Mouse (Mus musculus): ENCODE results near the gene Ppm1n. TPM values are rescaled to one million over a fixed set of nuclear protein-coding genes. Genes with fewer than 3 reads are reported as not detected.
"Not testable (repeated sequence)": the region's sequence is repeated elsewhere in the genome, so short reads cannot be mapped to it uniquely, and the experiment has no call there.

The Ppm1n gene
- polyA plus RNA-seq, 1 experiment from 2014 or later, result not detected

DNA sequence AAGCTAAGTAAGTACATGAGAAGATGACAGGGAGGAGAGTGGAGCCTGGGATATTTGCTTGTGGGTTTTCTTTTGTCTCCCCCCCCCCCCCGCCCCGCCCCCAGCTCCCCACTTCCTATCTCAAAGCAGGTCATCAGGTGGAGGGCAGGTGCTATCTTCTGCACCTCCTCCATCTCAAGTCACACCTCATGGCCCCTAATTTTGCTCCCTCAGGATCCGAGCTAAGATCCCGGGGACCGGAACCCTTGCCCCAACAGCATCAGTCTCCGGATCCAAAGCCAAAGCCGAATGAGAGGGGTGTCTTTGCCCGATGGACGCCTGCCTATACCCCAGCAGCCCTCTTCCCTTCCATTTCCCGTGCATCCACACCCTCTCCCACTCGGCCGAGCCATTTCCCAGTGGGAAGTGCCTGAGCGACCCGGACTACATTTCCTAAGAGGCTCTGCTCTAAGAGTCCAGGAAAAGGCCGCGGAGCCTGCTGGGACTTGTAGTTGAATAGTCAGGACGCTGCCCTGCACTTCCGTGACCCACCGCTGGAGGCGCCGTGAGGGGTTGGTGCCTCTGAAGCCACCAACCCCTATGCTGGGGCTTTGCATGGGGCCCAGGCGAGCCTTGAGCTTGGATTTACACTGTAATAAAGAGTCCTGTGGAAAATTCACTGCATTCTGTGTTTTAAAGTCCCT lies 15.8 kb upstream of the Ppm1n start:
- H3K9me3 ChIP-seq (ENCODE audit: control insufficient read depth, low read length), result no peaks in the 10 kb centered on the region
- peak; percentile 81 for ATAC-seq (ENCODE audit: low read depth)
- H3K27me3 ChIP-seq (ENCODE audit: control insufficient read depth, insufficient read depth, low read depth, low read length), result no peaks in the 10 kb centered on the region
- no peaks in the 10 kb centered on the region for H3K36me3 ChIP-seq (ENCODE audit: control insufficient read depth, insufficient read depth, low read length)
- H3K27ac ChIP-seq (ENCODE audit: low read length), result no peak overlapping the region
- peak overlapping the region; percentile 48 for H3K4me3 ChIP-seq (ENCODE audit: low read length)
- no peaks in the 10 kb centered on the region; the same call in 1 of the 2 replicates for H3K4me1 ChIP-seq (replicated peaks; ENCODE audit: control insufficient read depth, insufficient read depth, low read length)
- 14% methylated on average over 20 of the region's 22 CpGs for WGBS
- H3K9ac ChIP-seq (ENCODE audit: low read length), result peak overlapping the region; percentile 75
- H3K4me2 ChIP-seq (ENCODE audit: low read depth, low read length), result peak overlapping the region; percentile 75

DNA sequence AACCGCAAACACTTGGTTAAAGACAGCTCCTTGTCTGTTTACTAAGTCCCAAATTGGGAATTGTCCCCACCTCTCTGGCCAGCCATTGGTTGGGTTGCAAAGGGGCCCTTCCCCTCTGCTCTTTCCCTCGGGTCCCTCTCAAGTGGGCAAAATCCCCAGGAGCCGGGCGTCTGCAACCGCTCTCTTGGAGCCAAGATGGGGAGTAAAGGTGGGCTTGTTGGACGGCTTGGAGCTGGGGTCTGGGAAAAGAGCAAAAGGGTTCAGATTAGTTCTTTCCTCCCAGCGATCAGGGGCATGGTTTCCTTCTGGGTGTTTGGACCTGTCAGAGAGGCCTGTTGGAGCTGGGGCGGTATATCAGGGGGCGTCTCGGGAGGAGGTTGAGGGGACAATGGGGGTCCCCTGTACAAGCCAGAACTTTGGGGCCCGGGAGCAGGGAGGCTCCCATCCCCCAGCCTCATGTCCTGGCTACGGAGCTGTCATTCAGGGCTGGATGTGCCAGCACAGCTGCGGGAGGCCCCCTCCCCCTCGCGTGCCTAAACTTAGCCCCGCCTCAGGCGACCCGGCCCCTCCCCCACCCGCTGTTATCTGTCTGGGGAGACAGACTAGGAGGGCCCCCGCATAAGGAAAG lies 11.2 kb upstream of the Ppm1n start:
- H3K9me3 ChIP-seq (ENCODE audit: control insufficient read depth, low read length), result no peaks in the 10 kb centered on the region
- ATAC-seq (ENCODE audit: low read depth), result peak; percentile 72
- H3K9ac ChIP-seq (ENCODE audit: low read length), result peak overlapping the region; percentile 64
- peak overlapping the region; percentile 30; the same call in 1 of the 2 replicates for H3K27ac ChIP-seq (ENCODE audit: low read length)
- H3K4me3 ChIP-seq (ENCODE audit: low read length), result peak overlapping the region; percentile 52
- H3K4me1 ChIP-seq (replicated peaks; ENCODE audit: control insufficient read depth, insufficient read depth, low read length), result no peaks in the 10 kb centered on the region; the same call in 1 of the 2 replicates
- no peaks in the 10 kb centered on the region for H3K36me3 ChIP-seq (ENCODE audit: control insufficient read depth, insufficient read depth, low read length)
- H3K27me3 ChIP-seq (ENCODE audit: control insufficient read depth, insufficient read depth, low read depth, low read length), result no peaks in the 10 kb centered on the region
- WGBS, result under 1% methylated on average over 20 of the region's 20 CpGs
- H3K4me2 ChIP-seq (ENCODE audit: low read depth, low read length), result peak overlapping the region; percentile 61

DNA sequence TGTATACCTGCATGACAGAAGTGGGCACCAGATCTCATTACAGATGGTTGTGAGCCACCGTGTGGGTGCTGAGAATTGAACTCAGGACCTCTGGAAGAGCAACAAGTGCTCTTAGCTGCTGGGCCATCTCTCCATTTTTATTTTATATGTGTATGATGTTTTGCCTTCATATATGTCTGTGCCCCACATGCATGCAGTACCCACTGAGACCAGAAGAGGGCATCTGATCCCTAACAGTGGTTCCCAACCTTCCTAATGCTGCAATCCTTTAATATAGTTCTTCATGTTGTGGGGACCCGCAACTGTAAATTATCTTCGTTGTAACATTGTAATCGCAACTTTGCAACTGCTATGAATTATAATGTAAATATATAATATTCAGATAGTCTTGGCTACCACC lies 4.9 kb upstream of the Ppm1n start:
- Histone ChIP-seq H3K4me2 (ENCODE audit: low read depth, low read length) (no peak overlapping the region), H3K36me3 (ENCODE audit: control insufficient read depth, insufficient read depth, low read length) (no peaks in the 10 kb centered on the region), H3K27me3 (ENCODE audit: control insufficient read depth, insufficient read depth, low read depth, low read length) (peaks cover 23% of the 10 kb centered on the region), H3K9ac (ENCODE audit: low read length) (no peak overlapping the region), H3K4me1 (replicated peaks; ENCODE audit: control insufficient read depth, insufficient read depth, low read length) (peaks cover 7% of the 10 kb centered on the region), H3K27ac (ENCODE audit: low read length) (no peak overlapping the region), H3K9me3 (ENCODE audit: control insufficient read depth, low read length) (no peaks in the 10 kb centered on the region), H3K4me3 (ENCODE audit: low read length) (no peak overlapping the region)
- no peak for ATAC-seq (ENCODE audit: low read depth)
- WGBS, result 19% methylated on average over 4 of the region's 4 CpGs

DNA sequence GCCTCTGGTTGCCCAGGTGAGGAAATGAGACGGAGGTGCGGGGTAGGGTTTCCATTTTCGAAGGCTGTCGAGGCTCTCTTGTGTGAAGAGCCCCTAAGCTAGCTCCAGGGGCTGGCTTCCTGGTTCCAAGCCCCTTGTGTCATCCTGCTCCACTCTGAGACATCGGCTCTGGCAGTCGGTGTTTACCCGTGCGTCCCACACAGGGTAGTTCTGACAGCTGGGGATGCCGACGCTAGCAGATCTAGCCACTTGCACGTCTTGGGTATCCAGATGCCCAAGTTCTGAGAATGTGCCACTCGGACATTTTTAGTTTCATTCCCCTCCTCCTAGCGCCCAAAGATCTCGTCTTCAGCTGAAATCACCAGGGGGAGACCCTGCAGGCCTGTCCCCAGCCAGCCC lies 3.5 kb upstream of the Ppm1n start:
- H3K4me1 ChIP-seq (replicated peaks; ENCODE audit: control insufficient read depth, insufficient read depth, low read length), result peaks cover 13% of the 10 kb centered on the region
- H3K4me3 ChIP-seq (ENCODE audit: low read length), result peak overlapping the region; percentile 2; the same call in 1 of the 2 replicates
- no peak overlapping the region for H3K9ac ChIP-seq (ENCODE audit: low read length)
- ATAC-seq (ENCODE audit: low read depth), result no peak
- H3K9me3 ChIP-seq (ENCODE audit: control insufficient read depth, low read length), result no peaks in the 10 kb centered on the region
- H3K4me2 ChIP-seq (ENCODE audit: low read depth, low read length), result peak overlapping the region; percentile 99
- no peak overlapping the region for H3K27ac ChIP-seq (ENCODE audit: low read length)
- H3K36me3 ChIP-seq (ENCODE audit: control insufficient read depth, insufficient read depth, low read length), result no peaks in the 10 kb centered on the region
- WGBS, result 27% methylated on average over 14 of the region's 14 CpGs
- H3K27me3 ChIP-seq (ENCODE audit: control insufficient read depth, insufficient read depth, low read depth, low read length), result peaks cover 36% of the 10 kb centered on the region

DNA sequence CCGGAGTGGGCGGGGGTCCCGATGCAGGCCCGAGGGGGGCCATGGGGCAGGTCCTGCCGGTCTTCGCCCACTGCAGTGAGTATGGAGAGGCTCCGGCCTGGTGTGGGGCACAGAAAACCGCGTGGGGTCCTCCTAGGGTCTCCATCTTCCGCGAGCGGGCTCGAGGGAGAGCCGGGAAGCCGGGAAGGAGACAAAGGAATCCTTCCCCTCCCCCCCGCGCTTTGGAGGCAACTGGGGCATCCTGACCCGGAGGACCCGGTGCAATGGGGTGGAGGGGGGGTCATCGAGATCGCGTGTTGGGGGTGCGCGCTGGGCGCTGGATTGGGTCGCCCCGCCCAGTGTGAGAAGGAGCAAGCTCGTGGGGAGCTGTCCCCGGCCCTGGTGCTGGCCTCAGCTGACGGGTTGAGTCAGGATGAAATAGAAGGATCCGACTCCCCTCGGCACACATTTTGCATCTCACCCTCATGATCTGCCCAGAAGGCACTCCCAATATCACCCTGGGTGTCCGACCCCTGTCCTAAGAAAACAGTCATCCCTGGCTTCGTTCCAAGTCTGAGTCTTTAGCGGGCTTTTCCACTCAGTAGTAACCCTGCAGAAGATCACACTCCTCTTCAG lies 3.0 kb upstream of the Ppm1n start:
- peaks cover 41% of the 10 kb centered on the region for H3K27me3 ChIP-seq (ENCODE audit: control insufficient read depth, insufficient read depth, low read depth, low read length)
- H3K36me3 ChIP-seq (ENCODE audit: control insufficient read depth, insufficient read depth, low read length), result no peaks in the 10 kb centered on the region
- peak overlapping the region; percentile 43 for H3K9ac ChIP-seq (ENCODE audit: low read length)
- H3K4me3 ChIP-seq (ENCODE audit: low read length), result peak overlapping the region; percentile 61
- H3K27ac ChIP-seq (ENCODE audit: low read length), result no peak overlapping the region
- ATAC-seq (ENCODE audit: low read depth), result peak; percentile 71
- H3K9me3 ChIP-seq (ENCODE audit: control insufficient read depth, low read length), result no peaks in the 10 kb centered on the region
- peaks cover 13% of the 10 kb centered on the region for H3K4me1 ChIP-seq (replicated peaks; ENCODE audit: control insufficient read depth, insufficient read depth, low read length)
- peak overlapping the region; percentile 99 for H3K4me2 ChIP-seq (ENCODE audit: low read depth, low read length)
- 1% methylated on average over 32 of the region's 35 CpGs for WGBS

DNA sequence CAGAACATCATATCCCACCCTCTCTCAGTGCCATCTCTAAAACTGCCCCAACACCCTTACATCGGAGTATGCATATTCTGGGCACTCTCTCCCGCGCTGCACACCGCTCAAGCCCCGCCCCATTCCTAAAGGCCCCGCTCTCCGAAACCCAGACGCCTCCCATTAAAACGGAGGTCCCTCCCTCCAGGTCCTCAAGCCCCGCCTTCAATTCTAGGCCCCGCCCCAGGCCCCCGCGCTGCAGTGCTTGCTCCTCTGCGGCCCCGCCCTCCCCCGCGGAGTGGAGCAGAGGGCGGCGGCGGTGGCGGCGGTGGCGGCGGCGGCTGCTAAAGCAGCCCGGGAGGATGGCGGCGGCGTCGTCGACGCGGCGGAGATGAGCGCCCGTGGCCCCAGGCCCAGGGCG lies 2.5 kb upstream of the Ppm1n start, which contains the start of gene Rtn2:
TSS of gene Rtn2 (plus strand) at position 240 of the 400 bp plus-strand sequence.
- peaks cover 13% of the 10 kb centered on the region for H3K4me1 ChIP-seq (replicated peaks; ENCODE audit: control insufficient read depth, insufficient read depth, low read length)
- H3K4me3 ChIP-seq (ENCODE audit: low read length), result peak within 1 kb of the TSS; percentile 61
- no peaks in the 10 kb centered on the region for H3K36me3 ChIP-seq (ENCODE audit: control insufficient read depth, insufficient read depth, low read length)
- peak within 1 kb of the TSS; percentile 43 for H3K9ac ChIP-seq (ENCODE audit: low read length)
- H3K27me3 ChIP-seq (ENCODE audit: control insufficient read depth, insufficient read depth, low read depth, low read length), result peaks cover 46% of the 10 kb centered on the region
- under 1% methylated on average over 34 of the region's 37 CpGs for whole genome bisulfite sequencing
- H3K9me3 ChIP-seq (ENCODE audit: control insufficient read depth, low read length), result no peaks in the 10 kb centered on the region
- peak within 1 kb of the TSS; percentile 99 for H3K4me2 ChIP-seq (ENCODE audit: low read depth, low read length)
- ATAC-seq (ENCODE audit: low read depth), result peak; percentile 88
- H3K27ac ChIP-seq (ENCODE audit: low read length), result no peak within 1 kb of the TSS

DNA sequence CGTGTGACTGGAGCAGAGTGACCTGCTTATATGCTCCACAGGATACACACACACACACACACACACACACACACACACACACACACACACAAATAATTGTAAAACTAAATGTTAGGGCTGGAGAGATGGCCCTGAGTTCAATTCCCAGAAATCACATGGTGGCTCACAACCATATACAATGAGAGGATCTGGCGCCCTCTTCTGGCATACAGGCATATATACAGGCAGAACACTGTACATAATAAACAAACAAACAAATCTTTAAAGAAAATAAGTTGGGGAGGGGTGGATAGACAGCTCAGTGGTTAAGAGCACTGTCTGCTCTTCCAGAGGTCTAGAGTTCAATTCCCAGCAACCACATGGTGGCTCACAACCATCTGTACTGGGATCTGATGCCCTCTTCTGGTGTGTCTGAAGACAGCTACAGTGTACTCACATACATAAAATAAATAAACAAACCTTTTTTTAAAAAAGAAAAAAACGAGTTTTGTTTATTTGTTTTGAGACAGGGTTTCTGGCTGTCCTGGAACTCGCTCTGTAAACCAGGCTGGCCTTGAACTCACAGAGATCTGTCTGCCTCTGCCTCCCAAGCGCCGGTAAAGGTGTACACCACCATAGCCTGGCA lies 1.9 kb upstream of the Ppm1n start:
- not testable (repeated sequence) for H3K27ac ChIP-seq (ENCODE audit: low read length); ATAC-seq (ENCODE audit: low read depth); H3K9me3 ChIP-seq (ENCODE audit: control insufficient read depth, low read length); H3K9ac ChIP-seq (ENCODE audit: low read length); H3K36me3 ChIP-seq (ENCODE audit: control insufficient read depth, insufficient read depth, low read length)
- 30% methylated on average over 6 of the region's 6 CpGs for WGBS
- Histone ChIP-seq H3K27me3 (ENCODE audit: control insufficient read depth, insufficient read depth, low read depth, low read length) (peaks cover 48% of the 10 kb centered on the region), H3K4me1 (replicated peaks; ENCODE audit: control insufficient read depth, insufficient read depth, low read length) (peaks cover 13% of the 10 kb centered on the region), H3K4me2 (ENCODE audit: low read depth, low read length) (peak overlapping the region; percentile 99), H3K4me3 (ENCODE audit: low read length) (peak overlapping the region; percentile 61)

DNA sequence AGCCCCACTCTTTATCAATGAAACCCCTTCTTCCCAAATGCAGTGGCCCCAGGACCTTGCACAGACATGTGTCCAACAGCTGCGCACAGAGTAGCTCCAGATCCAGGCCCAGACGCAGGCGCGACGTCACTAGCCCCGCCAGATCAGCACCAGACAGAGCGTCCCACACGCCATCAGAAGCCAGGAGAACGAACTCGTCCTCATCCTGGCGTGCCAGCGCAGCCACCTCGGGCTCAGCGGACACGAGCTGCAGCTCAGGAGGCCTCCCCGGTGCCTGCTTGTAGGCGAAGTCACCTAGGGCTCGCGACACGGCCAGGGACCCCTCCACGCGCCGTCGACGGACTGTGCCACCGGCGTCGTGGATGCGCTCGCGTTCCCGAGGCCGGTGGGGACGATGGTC lies 812 bp downstream of the Ppm1n start:
- peaks cover 48% of the 10 kb centered on the region for H3K27me3 ChIP-seq (ENCODE audit: control insufficient read depth, insufficient read depth, low read depth, low read length)
- ATAC-seq (ENCODE audit: low read depth), result no peak

DNA sequence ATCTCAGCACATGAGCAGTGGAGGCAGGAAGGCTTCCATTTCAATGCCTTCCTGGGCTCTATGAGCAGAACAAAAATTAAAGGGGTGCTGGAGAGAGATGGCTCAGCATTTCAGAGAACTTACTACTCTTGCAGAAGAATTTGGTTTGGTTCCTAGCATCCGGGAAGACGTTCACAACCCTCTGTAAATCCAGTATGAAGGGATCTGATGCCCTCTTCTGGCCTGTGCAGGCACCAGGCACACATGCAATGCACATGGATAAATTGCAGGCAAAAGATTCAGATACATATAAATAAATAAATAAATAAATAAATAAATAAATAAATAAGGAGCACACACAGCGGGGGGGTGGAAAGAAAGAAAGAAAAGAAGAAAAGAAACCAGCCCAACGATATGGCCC lies 3.6 kb downstream of the Ppm1n start:
- WGBS, result 46% methylated on average over 4 of the region's 4 CpGs

More for the DNA sequence above, 812 bp downstream of the Ppm1n start:
- Histone ChIP-seq H3K9me3 (ENCODE audit: control insufficient read depth, low read length) (no peaks in the 10 kb centered on the region), H3K9ac (ENCODE audit: low read length) (no peak overlapping the region), H3K4me1 (replicated peaks; ENCODE audit: control insufficient read depth, insufficient read depth, low read length) (peaks cover 13% of the 10 kb centered on the region), H3K4me2 (ENCODE audit: low read depth, low read length) (peak overlapping the region; percentile 36; the same call in 1 of the 2 replicates), H3K4me3 (ENCODE audit: low read length) (peak overlapping the region; percentile 24), H3K27ac (ENCODE audit: low read length) (no peak overlapping the region), H3K36me3 (ENCODE audit: control insufficient read depth, insufficient read depth, low read length) (no peaks in the 10 kb centered on the region)
- 3% methylated on average over 33 of the region's 34 CpGs for WGBS

More for the DNA sequence above, 3.6 kb downstream of the Ppm1n start:
- Histone ChIP-seq H3K9me3 (ENCODE audit: control insufficient read depth, low read length) (no peaks in the 10 kb centered on the region), H3K27ac (ENCODE audit: low read length) (no peak overlapping the region), H3K36me3 (ENCODE audit: control insufficient read depth, insufficient read depth, low read length) (no peaks in the 10 kb centered on the region), H3K4me3 (ENCODE audit: low read length) (no peak overlapping the region), H3K27me3 (ENCODE audit: control insufficient read depth, insufficient read depth, low read depth, low read length) (peaks cover 40% of the 10 kb centered on the region), H3K4me2 (ENCODE audit: low read depth, low read length) (no peak overlapping the region), H3K9ac (ENCODE audit: low read length) (no peak overlapping the region), H3K4me1 (replicated peaks; ENCODE audit: control insufficient read depth, insufficient read depth, low read length) (peaks cover 9% of the 10 kb centered on the region; the same call in 1 of the 2 replicates)
- no peak for ATAC-seq (ENCODE audit: low read depth)

Measured in lung, embryonic 16.5 days (tissue).